Mouse (Mus musculus) forebrain, embryonic 15.5 days (tissue): ENCODE data around the gene Enox1. TPM values are rescaled to one million over a fixed set of nuclear protein-coding genes. Genes with fewer than 3 reads are reported as not detected.
A peak's percentile ranks its signal among the peaks of the same experiment; 100 is the strongest.

Experiments used
- ATAC-seq: fragments of 200-750 bp; cut with Nextera tagmentation; replicated peaks from 2 replicates; pipeline ENCODE4 v1.8.0; 2017; ENCODE audit warnings: mild to moderate bottlenecking, moderate TSS enrichment, moderate library complexity
- H3K27ac ChIP-seq: fragments of 300-500 bp; sonication (generic); replicated peaks from 2 replicates; pipeline ENCODE4 v1.5.1; 2015; ENCODE audit warnings: mild to moderate bottlenecking, inconsistent platforms
- H3K27me3 ChIP-seq: fragments of 300-500 bp; sonication (generic); 2 replicates; pipeline ENCODE4 v1.6.1; 2015; ENCODE audit warnings: inconsistent platforms
- H3K36me3 ChIP-seq: fragments of 300-500 bp; sonication (generic); 2 replicates; pipeline ENCODE4 v1.6.1; 2015; ENCODE audit warnings: mild to moderate bottlenecking, inconsistent platforms
- H3K4me1 ChIP-seq: fragments of 300-500 bp; sonication (generic); 2 replicates; pipeline ENCODE4 v1.6.1; 2015; ENCODE audit warnings: inconsistent platforms
- H3K4me2 ChIP-seq: fragments of 300-500 bp; sonication (generic); replicated peaks from 2 replicates; pipeline ENCODE4 v1.6.1; 2015; ENCODE audit warnings: mild to moderate bottlenecking, inconsistent platforms
- H3K4me3 ChIP-seq: fragments of 300-500 bp; sonication (generic); 2 replicates; pipeline ENCODE4 v1.5.1; 2015; ENCODE audit warnings: mild to moderate bottlenecking, inconsistent platforms
- H3K9ac ChIP-seq: fragments of 300-500 bp; sonication (generic); replicated peaks from 2 replicates; pipeline ENCODE4 v1.6.1; 2015; ENCODE audit warnings: mild to moderate bottlenecking, inconsistent platforms
- H3K9me3 ChIP-seq: fragments of 300-500 bp; sonication (generic); 2 replicates; pipeline ENCODE4 v1.6.1; 2016; ENCODE audit warnings: inconsistent platforms
- WGBS: fragments of 180-500 bp; shearing (Covaris S2); methylation state at CpG from one replicate; pipeline ENCODE4 v1.1.7; 2015; ENCODE audit warnings: mixed read lengths; 5-methylcytosine and 5-hydroxymethylcytosine counted together
- polyA plus RNA-seq: library from polyadenylated mRNA; unstranded; fragments of >200 nt; fragmentation: Nextera tagmentation; extraction: Ambion mirVana; gene quantifications from 2 replicates; pipeline ENCODE4 v1.2.1, GENCODE M21; 2015

The Enox1 gene
- polyA plus RNA-seq, 1 experiment from 2014 or later: 67.5 TPM

DNA sequence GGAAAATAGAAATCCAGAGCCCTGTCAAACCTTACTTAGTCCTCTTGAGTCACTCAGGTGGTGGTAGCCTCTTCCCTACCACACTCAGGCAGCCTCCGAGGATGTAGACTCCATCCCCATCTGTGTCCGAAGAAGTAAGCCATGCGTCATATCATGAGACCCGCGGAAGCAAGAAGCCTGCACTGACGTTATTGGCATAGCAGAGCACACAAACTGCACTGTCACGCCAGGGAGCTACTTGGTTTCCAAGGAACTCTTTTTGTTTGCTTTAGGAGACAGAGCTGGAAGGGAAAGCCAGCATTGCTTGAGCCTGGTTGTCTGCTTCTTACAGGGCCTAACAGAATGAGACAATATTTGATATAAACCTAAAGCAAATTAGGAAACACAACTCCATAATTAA is 284.2 kb downstream of the Enox1 start:
- no peaks in the 10 kb centered on the region for H3K36me3 ChIP-seq
- no peaks in the 10 kb centered on the region for H3K9me3 ChIP-seq
- H3K4me1 ChIP-seq: peaks cover 3% of the 10 kb centered on the region
- H3K4me2 ChIP-seq: no peak overlapping the region
- ATAC-seq: no peak
- H3K4me3 ChIP-seq: no peak overlapping the region
- no peak overlapping the region for H3K9ac ChIP-seq
- WGBS: 90% methylated on average over 7 of the region's 7 CpGs
- H3K27ac ChIP-seq: no peak overlapping the region
- H3K27me3 ChIP-seq: no peaks in the 10 kb centered on the region

DNA sequence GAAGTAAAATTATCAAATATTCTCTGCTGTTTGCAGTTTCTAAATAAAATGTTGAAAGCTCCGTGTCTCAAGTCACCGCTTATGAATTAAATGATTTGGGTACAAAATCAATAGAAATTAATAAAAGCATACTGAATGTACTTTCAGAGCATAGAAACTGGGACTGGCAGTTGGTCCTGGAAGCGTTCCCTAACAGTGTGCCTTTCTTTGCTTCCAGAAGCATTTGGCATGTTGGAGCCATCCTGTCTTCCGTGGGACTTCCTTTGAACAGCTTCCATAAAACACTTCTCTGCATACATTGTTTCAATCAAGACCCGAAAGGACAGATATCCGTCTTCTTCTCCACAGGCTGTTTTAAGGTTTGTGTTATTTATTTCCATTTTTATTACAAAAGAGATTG is 285.0 kb downstream of the Enox1 start:
- Histone ChIP-seq H3K9ac (no peak overlapping the region), H3K4me3 (no peak overlapping the region), H3K27ac (0 out of 2 replicates have a peak overlapping the region, but pooled peaks have one; percentile 46), H3K4me1 (peaks cover 3% of the 10 kb centered on the region), H3K36me3 (no peaks in the 10 kb centered on the region), H3K9me3 (no peaks in the 10 kb centered on the region), H3K27me3 (no peaks in the 10 kb centered on the region), H3K4me2 (no peak overlapping the region)
- WGBS: 83% methylated on average over 6 of the region's 6 CpGs
- no peak for ATAC-seq

GRCm38 (mm10) chr14:77448001-77448400 is 291.4 kb downstream of the Enox1 start:
- H3K27me3 ChIP-seq: no peaks in the 10 kb centered on the region
- H3K36me3 ChIP-seq: no peaks in the 10 kb centered on the region
- H3K4me3 ChIP-seq: no peak overlapping the region
- H3K9me3 ChIP-seq: no peaks in the 10 kb centered on the region
- no peak overlapping the region for H3K9ac ChIP-seq
- no peak overlapping the region for H3K27ac ChIP-seq
- WGBS: 88% methylated on average over 4 of the region's 4 CpGs
- H3K4me2 ChIP-seq: no peak overlapping the region
- ATAC-seq: no peak
- no peaks in the 10 kb centered on the region for H3K4me1 ChIP-seq

- H3K4me3 ChIP-seq: no peak overlapping the region
- peaks cover 17% of the 10 kb centered on the region for H3K4me1 ChIP-seq
- H3K27me3 ChIP-seq: no peaks in the 10 kb centered on the region
- H3K36me3 ChIP-seq: no peaks in the 10 kb centered on the region
- no peak overlapping the region for H3K9ac ChIP-seq
- H3K4me2 ChIP-seq: no peak overlapping the region
- H3K9me3 ChIP-seq: no peaks in the 10 kb centered on the region
- 95% methylated on average over 4 of the region's 4 CpGs for WGBS
- no peak overlapping the region for H3K27ac ChIP-seq
- no peak for ATAC-seq
Observed at GRCm38 (mm10) chr14:77451916-77452315, 295.4 kb downstream of the Enox1 start.

GRCm38 (mm10) chr14:77456066-77456465 is 299.5 kb downstream of the Enox1 start:
- peaks cover 28% of the 10 kb centered on the region for H3K4me1 ChIP-seq
- H3K4me3 ChIP-seq: no peak overlapping the region
- no peak overlapping the region for H3K27ac ChIP-seq
- ATAC-seq: 0 out of 2 replicates have a peak, but pooled peaks have one; percentile 46
- WGBS: 58% methylated on average over 3 of the region's 3 CpGs
- no peak overlapping the region for H3K4me2 ChIP-seq
- H3K27me3 ChIP-seq: no peaks in the 10 kb centered on the region
- no peaks in the 10 kb centered on the region for H3K36me3 ChIP-seq
- no peak overlapping the region for H3K9ac ChIP-seq
- H3K9me3 ChIP-seq: no peaks in the 10 kb centered on the region

DNA sequence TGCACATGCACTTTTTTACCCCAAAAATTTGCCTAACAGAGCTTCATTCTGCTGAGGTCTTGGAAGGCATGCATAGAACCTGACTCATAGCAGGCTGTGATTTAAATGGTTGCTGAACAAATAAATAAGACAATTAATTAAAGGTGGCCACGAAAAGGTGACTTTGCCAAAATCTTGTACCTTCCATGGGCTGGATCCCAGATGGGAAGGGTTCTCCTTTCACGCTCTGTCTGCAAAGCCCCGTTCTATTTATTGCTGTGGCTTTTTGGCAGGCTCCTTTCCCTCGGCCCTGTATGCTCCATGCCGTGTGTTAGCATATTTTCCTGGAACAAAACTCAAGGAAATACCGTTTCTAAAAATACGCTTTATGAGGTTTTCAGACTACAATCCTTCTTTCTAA is 300.3 kb downstream of the Enox1 start:
- WGBS: 44% methylated on average over 7 of the region's 7 CpGs
- Histone ChIP-seq H3K4me2 (no peak overlapping the region), H3K27ac (peak overlapping the region; percentile 50), H3K27me3 (no peaks in the 10 kb centered on the region), H3K36me3 (no peaks in the 10 kb centered on the region), H3K4me3 (no peak overlapping the region), H3K9me3 (no peaks in the 10 kb centered on the region), H3K4me1 (peaks cover 28% of the 10 kb centered on the region), H3K9ac (no peak overlapping the region)
- 0 out of 2 replicates have a peak, but pooled peaks have one; percentile 55 for ATAC-seq

- H3K4me1 ChIP-seq: peaks cover 28% of the 10 kb centered on the region
- ATAC-seq: no peak
- no peaks in the 10 kb centered on the region for H3K36me3 ChIP-seq
- H3K4me3 ChIP-seq: no peak overlapping the region
- H3K9me3 ChIP-seq: no peaks in the 10 kb centered on the region
- no peak overlapping the region for H3K27ac ChIP-seq
- no peak overlapping the region for H3K4me2 ChIP-seq
- 38% methylated on average over 9 of the region's 9 CpGs for WGBS
- no peak overlapping the region for H3K9ac ChIP-seq
- no peaks in the 10 kb centered on the region for H3K27me3 ChIP-seq
Observed at GRCm38 (mm10) chr14:77458217-77458616, 301.7 kb downstream of the Enox1 start.

GRCm38 (mm10) chr14:77463919-77464318 is 307.4 kb downstream of the Enox1 start:
- no peaks in the 10 kb centered on the region for H3K27me3 ChIP-seq
- no peaks in the 10 kb centered on the region for H3K36me3 ChIP-seq
- no peak overlapping the region for H3K4me3 ChIP-seq
- H3K4me1 ChIP-seq: no peaks in the 10 kb centered on the region
- H3K27ac ChIP-seq: no peak overlapping the region
- 87% methylated on average over 4 of the region's 4 CpGs for WGBS
- H3K9me3 ChIP-seq: no peaks in the 10 kb centered on the region
- no peak overlapping the region for H3K4me2 ChIP-seq
- H3K9ac ChIP-seq: no peak overlapping the region
- no peak for ATAC-seq

GRCm38 (mm10) chr14:77464782-77465181 is 308.2 kb downstream of the Enox1 start:
- no peak overlapping the region for H3K4me2 ChIP-seq
- H3K4me1 ChIP-seq: no peaks in the 10 kb centered on the region
- no peaks in the 10 kb centered on the region for H3K9me3 ChIP-seq
- no peak overlapping the region for H3K4me3 ChIP-seq
- H3K27ac ChIP-seq: no peak overlapping the region
- no peaks in the 10 kb centered on the region for H3K36me3 ChIP-seq
- H3K9ac ChIP-seq: no peak overlapping the region
- WGBS: 93% methylated on average over 4 of the region's 4 CpGs
- H3K27me3 ChIP-seq: no peaks in the 10 kb centered on the region
- no peak for ATAC-seq

DNA sequence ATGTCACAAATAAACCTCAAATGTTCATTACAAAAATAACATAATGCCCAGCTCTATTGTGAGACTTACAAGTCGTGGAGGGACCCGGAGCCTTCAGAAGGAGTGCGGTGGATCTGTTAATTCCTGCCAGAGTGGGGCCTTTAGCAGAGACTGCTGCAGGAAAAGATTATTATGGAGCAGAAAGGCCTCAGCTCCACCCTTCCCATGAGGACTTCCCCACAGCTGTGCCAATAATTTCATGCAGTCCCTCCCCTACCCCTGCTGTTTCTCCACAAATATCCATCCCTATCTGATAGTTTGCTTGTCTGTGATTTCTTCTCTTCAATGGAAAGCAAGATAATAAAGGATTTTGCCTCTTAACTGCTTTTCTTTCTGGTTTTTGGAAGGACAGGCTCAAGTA is 314.0 kb downstream of the Enox1 start:
- Histone ChIP-seq H3K4me3 (no peak overlapping the region), H3K4me1 (no peaks in the 10 kb centered on the region; the same call in none of the 2 replicates), H3K9me3 (no peaks in the 10 kb centered on the region), H3K36me3 (no peaks in the 10 kb centered on the region), H3K27me3 (no peaks in the 10 kb centered on the region), H3K4me2 (no peak overlapping the region), H3K27ac (peak overlapping the region; percentile 46), H3K9ac (no peak overlapping the region)
- ATAC-seq: no peak
- WGBS: 70% methylated on average over 3 of the region's 3 CpGs

DNA sequence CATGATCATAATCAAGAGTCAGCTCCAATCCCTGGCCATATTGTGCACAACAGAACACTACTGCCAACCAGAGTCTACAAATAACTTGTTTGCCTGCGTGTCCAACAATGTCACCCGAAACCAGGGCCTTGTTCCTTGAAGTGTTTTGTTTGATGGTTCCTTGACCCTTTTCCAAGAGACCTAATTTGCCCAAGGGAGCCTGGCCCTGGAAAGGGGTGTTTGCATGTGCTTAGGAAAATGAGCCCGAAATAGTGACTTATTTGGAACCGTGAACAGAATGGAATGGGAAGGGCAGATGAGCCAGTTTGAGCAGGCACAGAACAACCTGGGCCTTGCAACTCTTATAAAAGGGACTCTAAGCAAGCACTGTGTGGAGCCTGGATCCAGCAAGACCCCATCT is 316.9 kb downstream of the Enox1 start:
- Histone ChIP-seq H3K9me3 (no peaks in the 10 kb centered on the region), H3K27ac (no peak overlapping the region), H3K4me1 (peaks cover 2% of the 10 kb centered on the region), H3K9ac (no peak overlapping the region), H3K4me2 (no peak overlapping the region), H3K36me3 (no peaks in the 10 kb centered on the region), H3K27me3 (no peaks in the 10 kb centered on the region), H3K4me3 (no peak overlapping the region)
- no peak for ATAC-seq
- WGBS: 66% methylated on average over 4 of the region's 4 CpGs

GRCm38 (mm10) chr14:77474026-77474425 is 317.5 kb downstream of the Enox1 start:
- 59% methylated on average over 5 of the region's 5 CpGs for WGBS
- Histone ChIP-seq H3K4me1 (peaks cover 2% of the 10 kb centered on the region), H3K36me3 (no peaks in the 10 kb centered on the region), H3K4me2 (no peak overlapping the region), H3K27ac (no peak overlapping the region), H3K4me3 (no peak overlapping the region), H3K27me3 (no peaks in the 10 kb centered on the region), H3K9me3 (no peaks in the 10 kb centered on the region), H3K9ac (no peak overlapping the region)
- ATAC-seq: no peak

- Histone ChIP-seq H3K36me3 (no peaks in the 10 kb centered on the region), H3K4me3 (no peak overlapping the region), H3K4me1 (peaks cover 2% of the 10 kb centered on the region), H3K27me3 (no peaks in the 10 kb centered on the region), H3K9ac (no peak overlapping the region), H3K9me3 (no peaks in the 10 kb centered on the region), H3K27ac (no peak overlapping the region), H3K4me2 (no peak overlapping the region)
- ATAC-seq: no peak
- 82% methylated on average over 11 of the region's 11 CpGs for WGBS
Observed at GRCm38 (mm10) chr14:77475134-77475820, 318.7 kb downstream of the Enox1 start.
